In the genomic region with DNA sequence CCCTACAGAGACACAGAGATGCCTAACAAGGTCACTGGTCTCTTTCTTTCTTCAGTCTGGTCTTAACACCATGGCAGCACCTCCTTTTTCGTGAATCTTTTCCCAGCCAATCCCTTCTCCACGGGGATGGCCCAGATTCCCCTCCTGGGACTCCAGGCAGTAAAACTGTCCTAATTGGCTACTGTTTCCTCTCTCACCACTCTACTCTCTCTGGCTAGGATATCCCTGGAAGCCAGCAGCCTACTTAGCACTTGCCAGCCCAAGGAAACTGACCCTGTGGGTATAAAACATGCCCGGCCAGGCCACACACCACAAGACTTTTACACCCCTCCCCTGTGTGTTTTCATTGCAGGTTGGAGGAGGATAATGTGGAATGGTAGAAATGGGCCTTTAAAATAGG, we compare ENCODE assay signal across 12 mouse cellular contexts.
DNase-seq lines count a peak whose midpoint lies in the region; ATAC-seq lines count a peak whose summit lies in the region.
"Had no signal": no experiment of that assay in that cellular context is flagged by ENCODE, and none has a peak within 500 bp of the region (broad histone marks: within the 10 kb centered on the region; RNA-seq: fewer than 3 reads in every experiment).

No protein-coding gene starts in this region.

- H3K9me3 ChIP-seq in limb, embryonic 10.5 days (replicated peaks) = no peaks in the 10 kb centered on the region
- H3K9me3 ChIP-seq: heart, embryonic 12.5 days; liver, embryonic 12.5 days; neural tube, embryonic 13.5 days had no signal

- H3K4me1 ChIP-seq in limb, embryonic 10.5 days = peaks cover 13% of the 10 kb centered on the region
- H3K4me1 ChIP-seq: neural tube, embryonic 13.5 days had no signal

- H3K36me3 ChIP-seq in limb, embryonic 10.5 days = no peaks in the 10 kb centered on the region
- H3K36me3 ChIP-seq: heart, embryonic 12.5 days; liver, embryonic 12.5 days; neural tube, embryonic 13.5 days had no signal

- 49% methylated on average over 3 of the region's 3 CpGs for WGBS in limb, embryonic 10.5 days

- no peak overlapping the region for H3K4me3 ChIP-seq in limb, embryonic 10.5 days
- H3K4me3 ChIP-seq: erythroblast, embryonic 14.5 days; heart, embryonic 12.5 days; liver, embryonic 12.5 days; neural tube, embryonic 13.5 days had no signal

- peak; percentile 62; the same call in 1 of the 2 replicates for ATAC-seq in cerebellum, adult (ENCODE audit: insufficient number of reproducible peaks, low FRiP score, low TSS enrichment)
- ATAC-seq: liver, embryonic 12.5 days had no signal

- DNase-seq in cerebellum, adult 8-10 months = no peak
- DNase-seq in heart, adult 11 months = peak; percentile 79
- no peak for DNase-seq in heart, adult 18-20 months
- DNase-seq in right cerebral cortex, adult 18-20 months = peak; percentile 30
- no peak for DNase-seq in right cerebral cortex, adult 2 months (ENCODE audit: low spot score in 2 of 2)
- no peak for DNase-seq in limb, embryonic 10.5 days (ENCODE audit: low spot score)
- no peak for DNase-seq in kidney, adult 9 months

- H3K27ac ChIP-seq in limb, embryonic 10.5 days = peak overlapping the region; percentile 58
- H3K27ac ChIP-seq: liver, embryonic 12.5 days; neural tube, embryonic 13.5 days had no signal

- H3K27me3 ChIP-seq in limb, embryonic 10.5 days (ENCODE audit: low read depth, poor library complexity, severe bottlenecking) = no peaks in the 10 kb centered on the region
- H3K27me3 ChIP-seq: heart, embryonic 12.5 days; neural tube, embryonic 13.5 days had no signal

Comparison
In these comparisons a context has a peak if more than half of its experiments do, and no peak if none do; other contexts are left out.
1. DNase-seq: peak in heart, adult 11 months (single experiment) and right cerebral cortex, adult 18-20 months (single experiment); none in cerebellum, adult 8-10 months (single experiment), heart, adult 18-20 months (0 of 2), right cerebral cortex, adult 2 months (0 of 2), limb, embryonic 10.5 days (single experiment) and kidney, adult 9 months (single experiment).